Mouse (Mus musculus) gastrocnemius, adult 2 months (tissue): ENCODE measurements around the gene Upp2. TPM values are rescaled to one million over a fixed set of nuclear protein-coding genes. Genes with fewer than 3 reads are reported as not detected.

Source experiments
- DNase-seq: peaks from one replicate; pipeline ENCODE4 v3.0.0; 2022
- H3K27ac ChIP-seq: fragments of 200-600 bp; 2 replicates; pipeline ENCODE4 v1.8.1; 2022; ENCODE audit warnings: mild to moderate bottlenecking
- H3K4me3 ChIP-seq: fragments of 200-600 bp; 2 replicates; pipeline ENCODE4 v1.8.1; 2022; ENCODE audit warnings: mild to moderate bottlenecking, moderate library complexity
- CTCF ChIP-seq: fragments of 200-600 bp; IDR thresholded peaks from 2 replicates; pipeline ENCODE4 v1.8.1; 2022; ENCODE audit warnings: antibody characterized with exemption, mild to moderate bottlenecking, moderate library complexity
- intact Hi-C: fragments of 180-260 bp; cut with DNase I; formaldehyde crosslinking; loops from one replicate; pipeline ENCODE4 v1.15.1; 2025
- long read RNA-seq, 2 experiments: library from polyadenylated mRNA; stranded (forward); transcript quantifications; one replicate each; pipeline ENCODE4 v2.0.0; 2021
- total RNA-seq, 2 experiments: library from RNA; stranded (reverse); gene quantifications; 2 replicates each; pipeline ENCODE4 v1.2.3; 2021

Gene Upp2
- 1 to 10 TPM; 2.0 to 2.4 TPM for total RNA-seq
- long read RNA-seq, experiment 1, partial matches to known transcripts, result 0 of 4 reads
- long read RNA-seq, experiment 1, other reads (novel, unspliced or antisense), result 1 of 4 reads
- long read RNA-seq, experiment 2, partial matches to known transcripts, result 0 of 4 reads
- long read RNA-seq, experiment 2, other reads (novel, unspliced or antisense), result 2 of 4 reads

DNA sequence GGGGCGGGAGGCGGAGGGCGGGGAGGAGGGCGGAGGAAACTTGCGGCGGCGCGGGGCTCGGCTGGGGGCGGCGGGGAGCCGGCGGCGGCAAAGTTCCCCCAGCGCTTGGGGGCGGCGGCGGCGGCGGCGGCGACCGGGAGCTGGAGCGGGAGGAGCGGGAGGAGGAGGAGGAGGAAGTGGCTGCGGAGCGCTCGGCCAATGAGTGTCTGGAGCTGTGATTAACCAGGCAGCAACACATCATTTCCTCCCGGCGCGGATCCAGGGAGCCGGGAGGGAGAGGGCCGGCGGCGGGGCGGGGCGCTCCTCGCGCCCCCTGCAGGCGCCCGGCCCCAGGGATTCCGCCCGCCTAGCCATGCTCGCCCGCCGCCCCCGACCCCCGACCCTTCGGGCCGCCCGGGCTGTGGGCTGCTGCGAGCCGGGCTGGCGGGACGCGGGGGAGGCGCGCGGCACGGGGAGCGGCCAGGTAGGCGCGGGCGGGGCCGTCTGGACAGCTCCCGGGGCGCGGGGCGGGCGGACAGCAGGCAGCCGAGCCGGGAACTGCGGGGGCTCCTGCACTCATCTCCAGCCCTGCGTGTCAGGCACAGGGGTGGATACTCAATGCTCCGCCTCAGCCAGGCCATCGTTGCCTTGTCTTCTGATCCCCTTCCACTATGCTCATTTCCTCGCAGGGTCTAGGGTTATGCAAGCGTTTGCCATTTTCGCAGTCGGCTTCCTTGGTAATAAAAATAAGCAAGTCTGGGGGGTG is at the start of gene Upp2, which contains the start of gene Acvr1:
Upp2 (plus strand) TSS at position 233 of the 745 bp plus-strand sequence.
Acvr1 (minus strand) TSS at position 92 of the 745 bp plus-strand sequence.
- peak; percentile 96 for DNase-seq
- intact Hi-C loops, result loop anchor here (2.0 to 5.0 kb wide), 3 partner anchors 78 to 100 kb away; no protein-coding TSS in a partner anchor
- peak; percentile 59 for TF ChIP-seq CTCF
- Histone ChIP-seq H3K4me3 (peak within 1 kb of the TSS; percentile 96), H3K27ac (peak within 1 kb of the TSS; percentile 96)

- intact Hi-C loops, result no loop called here
- Histone ChIP-seq H3K27ac (peak overlapping the region; percentile 63), H3K4me3 (no peak overlapping the region)
- DNase-seq, result no peak
- TF ChIP-seq CTCF, result no peak
Measured at GRCm38 (mm10) chr2:58518517-58518916, 48.6 kb upstream of the Upp2 start.

DNA sequence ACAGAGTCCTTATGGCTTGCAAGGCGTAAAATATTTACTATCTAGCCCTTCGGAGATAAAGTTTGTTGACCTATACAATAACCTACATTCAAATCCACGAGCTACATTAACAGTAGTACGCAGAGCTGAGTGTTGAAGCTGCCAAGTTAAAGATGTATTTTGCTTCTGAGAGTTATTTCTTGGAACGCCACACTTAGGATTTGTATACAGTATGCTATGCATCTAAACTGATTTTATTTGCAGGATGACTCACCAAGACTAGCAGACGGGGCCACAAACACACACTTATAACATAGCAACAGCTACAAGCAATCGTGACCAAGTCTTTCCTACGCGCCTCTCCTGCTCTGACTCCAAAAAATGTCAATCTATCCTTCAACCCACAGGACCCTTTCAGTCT is 46.4 kb upstream of the Upp2 start:
- intact Hi-C loops, result no loop called here
- TF ChIP-seq CTCF, result no peak

DNA sequence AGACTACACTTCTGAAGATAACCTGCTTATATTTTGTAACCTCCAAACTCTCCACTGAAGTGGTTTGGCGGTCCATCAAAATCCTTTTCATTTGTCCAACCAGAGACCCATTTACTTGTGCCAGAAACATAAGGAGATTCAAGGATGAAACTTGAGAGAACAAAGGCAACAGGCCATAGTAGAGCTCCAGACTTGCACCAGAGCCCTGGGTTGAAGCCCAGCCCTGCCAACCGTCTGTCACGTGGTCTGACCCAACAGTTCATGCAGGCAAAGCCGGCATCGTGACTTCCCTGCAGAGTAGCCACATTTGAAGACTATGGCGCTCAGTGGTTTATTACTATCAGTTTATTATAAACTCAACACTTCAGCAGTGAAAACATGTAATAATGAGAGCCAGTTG is 45.5 kb upstream of the Upp2 start:
- intact Hi-C loops, result no loop called here
- peak; percentile 59 for DNase-seq
- no peak overlapping the region for H3K4me3 ChIP-seq
- TF ChIP-seq CTCF, result no peak
- H3K27ac ChIP-seq, result peak overlapping the region; percentile 50

More for the DNA sequence above, 46.4 kb upstream of the Upp2 start:
- no peak overlapping the region for H3K4me3 ChIP-seq
- H3K27ac ChIP-seq, result no peak overlapping the region
- DNase-seq, result no peak

DNA sequence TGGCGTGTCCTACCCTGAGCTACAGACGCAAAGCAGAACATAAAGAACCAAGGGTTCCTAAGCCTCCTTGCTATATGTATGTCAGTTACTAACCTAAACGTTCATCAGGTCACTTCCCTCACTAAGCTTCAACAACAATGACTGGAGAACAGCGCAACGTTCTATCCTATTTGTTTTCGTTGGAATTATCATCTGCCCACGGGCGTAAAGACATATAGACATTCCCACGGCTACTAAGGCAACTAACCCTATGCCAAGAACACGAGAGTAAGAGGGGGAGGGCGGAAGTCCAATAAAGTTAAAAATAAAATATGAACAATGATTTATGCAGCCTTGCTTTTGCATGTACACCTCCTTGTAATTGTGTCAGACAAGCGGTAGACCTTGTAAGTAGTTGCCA is 44.0 kb upstream of the Upp2 start:
- H3K4me3 ChIP-seq, result no peak overlapping the region
- TF ChIP-seq CTCF, result no peak
- H3K27ac ChIP-seq, result peak overlapping the region; percentile 21; the same call in 1 of the 2 replicates
- no peak for DNase-seq
- intact Hi-C loops, result no loop called here

DNA sequence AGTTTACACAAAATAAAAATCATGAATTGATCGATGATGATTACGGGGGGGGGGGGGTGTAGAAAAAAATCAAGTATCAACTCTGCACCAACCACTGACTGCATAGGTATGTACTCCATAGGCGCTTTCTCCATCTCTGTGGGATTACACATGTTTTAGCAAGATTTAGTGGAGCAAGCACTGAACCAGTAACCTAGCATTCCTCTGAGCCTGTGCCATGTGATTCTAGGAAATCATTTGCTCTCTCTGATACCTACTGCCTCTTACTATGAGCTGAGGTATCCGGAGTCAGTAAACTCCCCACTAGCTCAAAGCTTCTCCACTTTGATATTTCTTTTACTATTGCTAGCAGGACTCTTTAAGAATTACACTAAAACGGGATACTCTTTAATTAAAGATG is 43.2 kb upstream of the Upp2 start:
- Histone ChIP-seq H3K4me3 (no peak overlapping the region), H3K27ac (no peak overlapping the region)
- no peak for DNase-seq
- no peak for TF ChIP-seq CTCF
- intact Hi-C loops, result no loop called here

DNA sequence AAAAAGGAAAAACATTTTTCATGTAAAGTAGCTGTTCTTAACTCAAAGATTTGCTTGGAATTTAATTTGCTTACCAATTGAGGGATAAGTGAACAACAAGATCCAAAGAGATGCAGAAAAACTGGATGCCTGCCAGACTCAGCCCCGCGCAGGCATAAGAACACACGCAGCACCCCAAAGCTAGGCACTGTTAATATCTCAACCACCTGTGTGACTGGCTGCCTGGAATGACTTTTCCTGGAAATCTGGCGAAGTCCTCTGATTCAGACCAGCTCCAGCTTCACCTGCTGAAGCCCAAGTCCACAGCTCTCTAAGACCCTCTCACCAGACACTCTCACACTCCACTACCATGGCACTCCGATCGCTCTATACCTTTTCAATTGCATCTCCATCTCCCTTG is 42.7 kb upstream of the Upp2 start:
- no peak for DNase-seq
- Histone ChIP-seq H3K27ac (no peak overlapping the region), H3K4me3 (no peak overlapping the region)
- intact Hi-C loops, result no loop called here
- no peak for TF ChIP-seq CTCF

GRCm38 (mm10) chr2:58527786-58528185 is 39.3 kb upstream of the Upp2 start:
- DNase-seq, result no peak
- H3K27ac ChIP-seq, result no peak overlapping the region
- no peak for TF ChIP-seq CTCF
- intact Hi-C loops, result no loop called here
- no peak overlapping the region for H3K4me3 ChIP-seq

DNA sequence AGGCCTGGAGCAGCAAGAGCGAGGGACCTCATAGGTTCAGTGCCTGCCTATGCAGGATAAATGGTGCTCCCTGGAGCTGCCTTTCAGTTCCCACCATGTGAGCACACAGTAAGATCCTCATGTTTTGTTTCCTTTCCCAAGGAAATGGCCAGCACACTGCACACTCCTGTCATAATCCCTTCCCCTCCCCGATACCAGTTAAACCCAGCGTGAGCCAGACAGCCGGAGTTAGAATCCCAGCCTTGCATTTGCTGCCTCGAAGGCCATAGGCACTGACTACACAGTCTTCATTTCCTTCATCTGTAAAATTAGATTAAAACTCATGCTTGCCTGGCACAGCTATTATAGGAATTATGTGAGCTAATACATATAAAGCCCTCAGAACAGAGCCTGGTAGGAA is 37.7 kb upstream of the Upp2 start:
- peak overlapping the region; percentile 88 for H3K27ac ChIP-seq
- intact Hi-C loops, result no loop called here
- DNase-seq, result no peak

GRCm38 (mm10) chr2:58529860-58530440 is 37.1 kb upstream of the Upp2 start:
- no peak for TF ChIP-seq CTCF
- Histone ChIP-seq H3K4me3 (peak overlapping the region; percentile 65), H3K27ac (peak overlapping the region; percentile 88)
- DNase-seq, result peak; percentile 68
- intact Hi-C loops, result loop anchor here (5.0 kb wide), 1 partner anchor 38 kb away; no protein-coding TSS in a partner anchor

More for the DNA sequence above, 37.7 kb upstream of the Upp2 start:
- peak overlapping the region; percentile 65 for H3K4me3 ChIP-seq
- no peak for TF ChIP-seq CTCF

DNA sequence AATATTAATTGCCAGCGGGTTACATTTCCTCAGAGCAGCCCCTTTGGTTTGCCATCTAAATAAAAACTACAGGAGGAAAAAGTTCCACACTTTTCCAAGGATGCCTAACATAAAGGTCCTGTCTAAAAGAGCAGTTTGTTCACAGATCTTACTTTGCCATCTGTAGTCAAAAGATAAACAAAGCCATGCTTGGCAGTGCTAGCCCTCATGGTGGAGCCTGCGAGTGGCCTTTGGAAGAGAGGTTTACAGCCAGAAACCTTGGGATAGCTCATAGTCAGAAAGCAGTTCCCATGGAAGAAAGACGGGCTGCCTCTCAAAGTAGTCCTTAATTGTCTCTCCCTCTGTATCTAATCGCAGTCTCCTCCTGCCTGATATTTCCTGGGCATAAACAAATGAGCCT is 36.6 kb upstream of the Upp2 start:
- DNase-seq, result no peak
- intact Hi-C loops, result loop anchor here (5.0 kb wide), 1 partner anchor 38 kb away; no protein-coding TSS in a partner anchor
- no peak for TF ChIP-seq CTCF
- Histone ChIP-seq H3K4me3 (no peak overlapping the region), H3K27ac (peak overlapping the region; percentile 88)

DNA sequence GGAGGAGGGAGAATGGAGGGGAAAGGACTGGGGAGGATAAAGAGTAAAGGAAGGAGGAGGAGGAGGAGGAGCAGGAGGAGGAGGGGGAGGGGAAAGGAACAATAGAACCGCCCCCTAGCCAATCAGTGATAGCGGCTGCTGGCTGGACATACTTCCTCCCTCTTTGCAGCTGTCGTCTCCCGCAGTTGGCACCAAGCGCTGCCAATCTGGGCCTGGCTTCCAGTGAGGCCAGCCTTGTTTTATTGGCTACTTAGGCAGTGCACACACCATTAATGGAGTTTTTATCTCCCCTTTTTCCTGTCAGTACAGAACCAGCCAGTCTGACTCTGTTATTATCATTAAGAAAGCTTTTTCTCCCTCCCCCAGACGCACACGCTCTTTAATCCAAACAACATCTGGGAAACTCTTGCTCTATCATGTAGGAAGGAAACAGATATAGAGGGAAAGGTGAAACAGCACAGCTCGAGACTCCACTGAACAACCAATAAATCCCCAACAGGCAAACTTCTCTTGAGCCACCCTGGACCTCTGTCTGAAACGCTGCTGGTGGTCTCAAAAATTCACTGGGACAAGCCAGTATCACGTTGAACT is 34.7 kb upstream of the Upp2 start:
- Histone ChIP-seq H3K27ac (peak overlapping the region; percentile 88), H3K4me3 (peak overlapping the region; percentile 51)
- intact Hi-C loops, result loop anchor here (1.0 to 5.0 kb wide), 2 partner anchors 34 to 40 kb away; no protein-coding TSS in a partner anchor
- no peak for TF ChIP-seq CTCF
- DNase-seq, result peak; percentile 94

GRCm38 (mm10) chr2:58533521-58534001 is 33.5 kb upstream of the Upp2 start:
- Histone ChIP-seq H3K4me3 (peak overlapping the region; percentile 21; the same call in 1 of the 2 replicates), H3K27ac (peak overlapping the region; percentile 88)
- intact Hi-C loops, result loop anchor here (5.0 kb wide), 1 partner anchor 41 kb away; no protein-coding TSS in a partner anchor
- peak; percentile 32 for DNase-seq
- TF ChIP-seq CTCF, result no peak
